Mouse (Mus musculus): ENCODE data around the gene Cic. TPM values are rescaled to one million over a fixed set of nuclear protein-coding genes. Genes with fewer than 3 reads are reported as not detected.
"Not testable (repeated sequence)": the region's sequence is repeated elsewhere in the genome, so short reads cannot be mapped to it uniquely, and the experiment has no call there.

The Cic gene
- total and polyA plus RNA-seq, 2 experiments from 2014 or later = 28.2 to 155 TPM

- DNase-seq (ENCODE audit: low spot score) = no peak
- H3K27ac ChIP-seq = no peak overlapping the region
- no peak for ATAC-seq
- no peak overlapping the region for H3K9ac ChIP-seq (replicated peaks; ENCODE audit: low read length)
- 85% methylated on average over 2 of the region's 2 CpGs for WGBS
- H3K9me3 ChIP-seq (ENCODE audit: low read length) = no peaks in the 10 kb centered on the region
- H3K4me1 ChIP-seq (ENCODE audit: insufficient read depth, low read length) = peaks cover 8% of the 10 kb centered on the region; the same call in 1 of the 2 replicates
- no peak for TF ChIP-seq CTCF (IDR thresholded peaks at IDR 0.05; ENCODE audit: low read depth)
- no peak overlapping the region for H3K4me3 ChIP-seq (ENCODE audit: low read length)
- no peaks in the 10 kb centered on the region for H3K27me3 ChIP-seq (ENCODE audit: insufficient read depth, low read length)
- no peak overlapping the region for H3K4me2 ChIP-seq (ENCODE audit: low read depth, low read length)
- no peaks in the 10 kb centered on the region for H3K36me3 ChIP-seq (ENCODE audit: insufficient read depth, low read length)
Measured at GRCm38 (mm10) chr7:25323219-25323618, 55.7 kb downstream of the Cic start.

GRCm38 (mm10) chr7:25325431-25325830 lies 57.9 kb downstream of the Cic start:
- 84% methylated on average over 6 of the region's 6 CpGs for WGBS
- not testable (repeated sequence) for H3K9me3 ChIP-seq (ENCODE audit: low read length); H3K4me1 ChIP-seq (ENCODE audit: insufficient read depth, low read length); H3K27ac ChIP-seq; H3K27me3 ChIP-seq (ENCODE audit: insufficient read depth, low read length); DNase-seq (ENCODE audit: low spot score); H3K9ac ChIP-seq (replicated peaks; ENCODE audit: low read length); H3K4me3 ChIP-seq (ENCODE audit: low read length); H3K4me2 ChIP-seq (ENCODE audit: low read depth, low read length); ATAC-seq; H3K36me3 ChIP-seq (ENCODE audit: insufficient read depth, low read length)

DNA sequence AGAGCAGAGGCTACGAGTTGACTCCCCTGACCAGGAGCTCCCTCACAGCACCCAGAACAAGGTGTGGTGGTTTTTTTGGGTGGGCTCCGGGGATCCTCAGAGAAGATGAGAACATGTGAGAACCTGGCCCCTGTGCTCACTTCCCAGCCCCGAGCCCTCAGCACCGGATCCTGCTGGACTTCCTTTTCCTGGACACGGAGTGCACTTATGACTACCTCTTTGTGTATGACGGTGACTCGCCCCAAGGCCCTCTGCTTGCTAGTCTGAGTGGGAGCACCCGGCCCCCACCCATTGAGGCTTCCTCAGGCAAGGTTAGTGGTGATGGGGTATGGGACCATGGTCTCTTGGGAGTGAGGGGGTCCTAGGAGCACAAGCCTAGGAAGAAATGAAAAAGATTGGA lies 58.7 kb downstream of the Cic start:
- ATAC-seq (no peak), DNase-seq (ENCODE audit: low spot score) (no peak)
- no peaks in the 10 kb centered on the region for H3K27me3 ChIP-seq (ENCODE audit: insufficient read depth, low read length)
- no peak overlapping the region for H3K27ac ChIP-seq
- H3K4me2 ChIP-seq (ENCODE audit: low read depth, low read length) = no peak overlapping the region
- H3K4me3 ChIP-seq (ENCODE audit: low read length) = no peak overlapping the region
- peaks cover 16% of the 10 kb centered on the region; the same call in 1 of the 2 replicates for H3K36me3 ChIP-seq (ENCODE audit: insufficient read depth, low read length)
- H3K9me3 ChIP-seq (ENCODE audit: low read length) = no peaks in the 10 kb centered on the region
- no peak overlapping the region for H3K9ac ChIP-seq (replicated peaks; ENCODE audit: low read length)
- H3K4me1 ChIP-seq (ENCODE audit: insufficient read depth, low read length) = peaks cover 5% of the 10 kb centered on the region; the same call in 1 of the 2 replicates
- TF ChIP-seq CTCF (IDR thresholded peaks at IDR 0.05; ENCODE audit: low read depth) = no peak
- 92% methylated on average over 8 of the region's 8 CpGs for WGBS

- DNase-seq (ENCODE audit: low spot score) (peak; percentile 81), ATAC-seq (peak; percentile 68)
- 35% methylated on average over 16 of the region's 16 CpGs for WGBS
- no peaks in the 10 kb centered on the region for H3K4me1 ChIP-seq (ENCODE audit: insufficient read depth, low read length)
- no peak overlapping the region for H3K4me2 ChIP-seq (ENCODE audit: low read depth, low read length)
- H3K36me3 ChIP-seq (ENCODE audit: insufficient read depth, low read length) = peaks cover 47% of the 10 kb centered on the region; the same call in 1 of the 2 replicates
- TF ChIP-seq CTCF (IDR thresholded peaks at IDR 0.05; ENCODE audit: low read depth) = peak; percentile 87
- H3K9ac ChIP-seq (replicated peaks; ENCODE audit: low read length) = no peak overlapping the region
- no peak overlapping the region for H3K4me3 ChIP-seq (ENCODE audit: low read length)
- H3K9me3 ChIP-seq (ENCODE audit: low read length) = no peaks in the 10 kb centered on the region
- H3K27me3 ChIP-seq (ENCODE audit: insufficient read depth, low read length) = no peaks in the 10 kb centered on the region
- H3K27ac ChIP-seq = no peak overlapping the region
Measured at GRCm38 (mm10) chr7:25333596-25334307, 66.2 kb downstream of the Cic start.

DNA sequence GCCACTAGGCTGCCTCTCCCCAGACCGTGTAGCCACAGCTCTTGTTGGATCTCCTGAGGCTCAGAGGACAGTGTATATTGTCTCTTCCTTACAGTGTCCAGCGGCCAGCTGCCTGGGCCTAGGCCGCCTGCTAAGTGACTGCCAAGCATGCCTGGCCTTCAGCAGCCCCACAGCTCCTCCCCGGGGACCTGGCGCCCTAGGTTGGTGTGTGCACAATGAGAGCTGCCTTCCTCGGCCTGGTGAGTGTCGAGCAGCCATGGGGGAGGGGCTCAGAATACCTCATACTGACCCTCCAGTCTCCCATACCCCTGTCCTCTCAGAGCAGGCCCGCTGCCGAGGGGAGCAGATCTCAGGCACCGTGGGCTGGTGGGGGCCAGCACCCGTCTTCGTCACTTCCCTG lies 67.0 kb downstream of the Cic start:
- H3K9me3 ChIP-seq (ENCODE audit: low read length) = no peaks in the 10 kb centered on the region
- no peak overlapping the region for H3K27ac ChIP-seq
- H3K4me1 ChIP-seq (ENCODE audit: insufficient read depth, low read length) = no peaks in the 10 kb centered on the region
- no peak overlapping the region for H3K4me2 ChIP-seq (ENCODE audit: low read depth, low read length)
- H3K27me3 ChIP-seq (ENCODE audit: insufficient read depth, low read length) = no peaks in the 10 kb centered on the region
- no peak for ATAC-seq
- H3K36me3 ChIP-seq (ENCODE audit: insufficient read depth, low read length) = peaks cover 47% of the 10 kb centered on the region; the same call in 1 of the 2 replicates
- 83% methylated on average over 12 of the region's 12 CpGs for WGBS
- no peak for DNase-seq (ENCODE audit: low spot score)
- TF ChIP-seq CTCF (IDR thresholded peaks at IDR 0.05; ENCODE audit: low read depth) = no peak
- H3K9ac ChIP-seq (replicated peaks; ENCODE audit: low read length) = no peak overlapping the region
- no peak overlapping the region for H3K4me3 ChIP-seq (ENCODE audit: low read length)

DNA sequence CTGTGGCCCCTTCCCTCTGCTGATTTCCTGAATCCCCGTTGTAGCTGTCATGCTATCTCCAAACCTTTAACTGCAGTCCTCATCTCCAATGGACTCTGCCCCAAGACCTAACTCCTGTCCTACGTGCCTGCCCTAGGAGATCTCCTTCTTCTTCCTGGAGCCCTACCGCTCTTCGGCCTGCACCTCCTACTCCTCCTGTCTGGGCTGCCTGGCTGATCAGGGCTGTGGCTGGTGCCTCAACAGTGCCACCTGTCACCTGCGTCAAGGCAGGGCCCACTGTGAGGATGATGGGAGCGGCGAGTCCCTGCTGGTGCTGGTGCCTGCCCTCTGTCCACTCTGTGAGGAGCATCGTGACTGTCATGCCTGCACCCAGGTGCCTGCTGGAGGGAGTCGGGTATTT lies 71.8 kb downstream of the Cic start:
- ATAC-seq (no peak), DNase-seq (ENCODE audit: low spot score) (no peak)
- no peak for TF ChIP-seq CTCF (IDR thresholded peaks at IDR 0.05; ENCODE audit: low read depth)
- Histone ChIP-seq H3K27me3 (ENCODE audit: insufficient read depth, low read length) (no peaks in the 10 kb centered on the region), H3K4me2 (ENCODE audit: low read depth, low read length) (no peak overlapping the region), H3K4me3 (ENCODE audit: low read length) (no peak overlapping the region), H3K27ac (no peak overlapping the region), H3K36me3 (ENCODE audit: insufficient read depth, low read length) (peaks cover 45% of the 10 kb centered on the region), H3K4me1 (ENCODE audit: insufficient read depth, low read length) (no peaks in the 10 kb centered on the region), H3K9me3 (ENCODE audit: low read length) (no peaks in the 10 kb centered on the region), H3K9ac (replicated peaks; ENCODE audit: low read length) (no peak overlapping the region)
- 91% methylated on average over 9 of the region's 9 CpGs for WGBS
